Mouse (Mus musculus) midbrain, embryonic 12.5 days (tissue): ENCODE measurements around the gene Itprid2. TPM values are rescaled to one million over a fixed set of nuclear protein-coding genes. Genes with fewer than 3 reads are reported as not detected.
A peak's percentile ranks its signal among the peaks of the same experiment; 100 is the strongest.

Experiments used
- ATAC-seq: fragments of 200-750 bp; cut with Nextera tagmentation; 2 replicates; pipeline ENCODE4 v1.8.0; 2017; ENCODE audit warnings: low read depth, moderate TSS enrichment, moderate library complexity; ENCODE audit not compliant: low FRiP score
- H3K27ac ChIP-seq: fragments of 300-500 bp; sonication (generic); replicated peaks from 2 replicates; pipeline ENCODE4 v1.5.1; 2016; ENCODE audit warnings: mild to moderate bottlenecking
- H3K27me3 ChIP-seq: fragments of 300-500 bp; sonication (generic); 2 replicates; pipeline ENCODE4 v1.6.1; 2016; ENCODE audit warnings: mild to moderate bottlenecking
- H3K36me3 ChIP-seq: fragments of 300-500 bp; sonication (generic); 2 replicates; pipeline ENCODE4 v1.6.1; 2016
- H3K4me1 ChIP-seq: fragments of 300-500 bp; sonication (generic); 2 replicates; pipeline ENCODE4 v1.6.1; 2016
- H3K4me2 ChIP-seq: fragments of 300-500 bp; sonication (generic); replicated peaks from 2 replicates; pipeline ENCODE4 v1.6.1; 2016; ENCODE audit warnings: mild to moderate bottlenecking, moderate library complexity
- H3K4me3 ChIP-seq: fragments of 300-500 bp; sonication (generic); 2 replicates; pipeline ENCODE4 v1.5.1; 2016; ENCODE audit warnings: mild to moderate bottlenecking
- H3K9ac ChIP-seq: fragments of 300-500 bp; sonication (generic); replicated peaks from 2 replicates; pipeline ENCODE4 v1.6.1; 2016; ENCODE audit warnings: mild to moderate bottlenecking, moderate library complexity
- H3K9me3 ChIP-seq: fragments of 300-500 bp; sonication (generic); 2 replicates; pipeline ENCODE4 v1.6.1; 2016; ENCODE audit warnings: mild to moderate bottlenecking
- WGBS: fragments of 180-500 bp; shearing (Covaris S2); methylation state at CpG from one replicate; pipeline ENCODE4 v1.1.7; 2016; 5-methylcytosine and 5-hydroxymethylcytosine counted together
- polyA plus RNA-seq: library from polyadenylated mRNA; unstranded; fragments of >200 nt; fragmentation: Nextera tagmentation; extraction: Ambion mirVana; gene quantifications from 2 replicates; pipeline ENCODE4 v1.2.1, GENCODE M21; 2016

Itprid2 gene
- polyA plus RNA-seq, 1 experiment from 2014 or later: 5.2 TPM

DNA sequence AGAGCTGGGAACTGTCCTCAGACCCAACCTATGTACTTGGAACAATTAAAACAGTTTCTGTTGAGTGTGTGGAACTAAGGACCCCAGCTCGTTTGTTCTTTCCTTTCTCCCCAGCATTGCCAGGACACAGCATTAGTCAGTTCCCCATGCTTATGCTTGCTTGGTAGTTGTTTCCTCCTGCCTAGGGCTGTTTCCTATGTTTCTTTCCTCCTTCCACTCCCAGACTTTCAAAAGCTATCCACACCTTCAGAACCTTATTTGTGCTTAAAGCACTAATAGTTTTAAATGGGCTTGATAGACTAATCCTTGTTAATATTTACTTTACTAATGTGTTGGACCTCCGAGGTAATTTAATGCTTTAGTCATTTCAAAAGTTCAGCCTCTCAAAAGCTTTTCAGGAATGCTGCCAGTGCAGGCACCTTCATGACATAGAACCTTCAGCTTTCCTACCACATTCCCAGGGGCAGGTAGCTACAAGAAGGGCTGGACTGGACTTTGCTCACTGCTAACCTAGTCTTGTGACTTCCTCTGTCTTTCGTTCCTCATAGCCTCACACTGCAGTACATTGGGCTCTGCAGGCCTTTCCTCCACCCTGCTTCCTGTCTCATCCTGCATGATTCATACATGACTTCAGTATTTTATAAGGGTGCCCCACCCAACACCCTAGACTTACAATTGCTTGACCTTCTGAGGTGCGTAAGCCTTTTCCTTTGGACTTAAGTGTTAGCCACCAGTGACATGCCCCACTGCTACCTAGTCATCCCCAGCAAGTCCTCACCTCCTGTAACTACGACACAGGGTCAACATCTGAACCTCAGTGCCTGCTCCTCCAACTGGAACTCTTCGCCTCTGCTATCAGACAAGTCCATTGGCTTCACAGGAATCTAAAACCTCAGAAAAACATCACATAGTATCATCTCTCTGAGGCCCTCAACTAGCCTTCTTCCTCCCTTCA is 16.3 kb upstream of the Itprid2 start:
- Histone ChIP-seq H3K36me3 (no peaks in the 10 kb centered on the region), H3K4me2 (no peak overlapping the region), H3K9me3 (no peaks in the 10 kb centered on the region), H3K9ac (no peak overlapping the region), H3K27me3 (no peaks in the 10 kb centered on the region), H3K4me1 (no peaks in the 10 kb centered on the region), H3K27ac (no peak overlapping the region), H3K4me3 (no peak overlapping the region)
- ATAC-seq: no peak
- 76% methylated on average over 6 of the region's 6 CpGs for WGBS

DNA sequence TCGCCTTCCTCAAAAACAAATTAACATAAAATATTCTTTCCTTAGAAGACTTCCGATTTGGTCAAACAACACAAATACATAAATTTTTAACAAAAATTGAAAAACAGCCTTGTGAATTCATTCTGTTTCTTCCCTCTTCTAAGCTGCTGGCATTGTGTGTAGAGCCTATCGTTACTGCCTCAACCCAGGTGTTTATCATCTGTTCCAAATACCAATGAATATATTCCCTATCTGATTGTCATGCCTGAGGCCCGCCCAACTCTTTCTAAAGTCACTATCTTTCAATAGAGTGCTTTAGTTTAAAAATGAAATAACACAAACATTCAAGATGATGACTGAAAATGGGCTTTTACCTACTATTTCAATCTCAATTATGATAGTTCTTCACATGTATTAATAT is 11.9 kb upstream of the Itprid2 start:
- H3K4me2 ChIP-seq: no peak overlapping the region
- WGBS: 91% methylated on average over 4 of the region's 4 CpGs

DNA sequence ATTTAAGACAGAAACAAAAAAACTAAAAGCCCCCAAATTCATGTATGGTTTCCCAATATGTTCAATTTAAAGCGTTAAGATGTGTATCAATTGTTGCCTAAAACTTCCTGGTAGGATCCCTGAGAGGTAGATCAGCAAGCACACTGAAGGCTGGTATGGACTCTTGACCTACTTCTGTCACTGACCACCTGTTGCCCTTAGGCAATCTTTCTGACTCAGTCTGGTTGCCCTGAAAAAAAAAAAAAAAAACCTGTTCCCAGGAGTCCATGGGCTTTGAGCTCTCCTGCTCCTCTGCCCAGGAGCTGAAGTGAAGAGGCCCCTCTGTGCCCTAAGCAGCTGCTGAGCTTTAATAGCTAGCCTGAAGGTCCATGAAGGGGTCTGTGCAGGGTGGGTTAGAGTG is 7.5 kb upstream of the Itprid2 start:
- no peak overlapping the region for H3K4me3 ChIP-seq
- no peak overlapping the region for H3K9ac ChIP-seq
- H3K4me1 ChIP-seq: no peaks in the 10 kb centered on the region
- no peak overlapping the region for H3K27ac ChIP-seq
- H3K9me3 ChIP-seq: no peaks in the 10 kb centered on the region
- ATAC-seq: no peak
- no peaks in the 10 kb centered on the region for H3K36me3 ChIP-seq
- no peaks in the 10 kb centered on the region for H3K27me3 ChIP-seq
- WGBS: 84% methylated on average over 1 of the region's 1 CpGs
- no peak overlapping the region for H3K4me2 ChIP-seq

More for the DNA sequence above, 11.9 kb upstream of the Itprid2 start:
- Histone ChIP-seq H3K27me3 (no peaks in the 10 kb centered on the region), H3K27ac (no peak overlapping the region), H3K9ac (no peak overlapping the region), H3K36me3 (no peaks in the 10 kb centered on the region), H3K4me3 (no peak overlapping the region), H3K9me3 (no peaks in the 10 kb centered on the region), H3K4me1 (no peaks in the 10 kb centered on the region)
- no peak for ATAC-seq

- Histone ChIP-seq H3K36me3 (no peaks in the 10 kb centered on the region), H3K4me3 (no peak overlapping the region), H3K9me3 (no peaks in the 10 kb centered on the region), H3K4me2 (no peak overlapping the region), H3K9ac (no peak overlapping the region), H3K27me3 (no peaks in the 10 kb centered on the region), H3K27ac (no peak overlapping the region), H3K4me1 (no peaks in the 10 kb centered on the region)
- ATAC-seq: no peak
- 58% methylated on average over 2 of the region's 2 CpGs for WGBS
Measured at GRCm38 (mm10) chr2:79630231-79630630, 4.9 kb upstream of the Itprid2 start.

DNA sequence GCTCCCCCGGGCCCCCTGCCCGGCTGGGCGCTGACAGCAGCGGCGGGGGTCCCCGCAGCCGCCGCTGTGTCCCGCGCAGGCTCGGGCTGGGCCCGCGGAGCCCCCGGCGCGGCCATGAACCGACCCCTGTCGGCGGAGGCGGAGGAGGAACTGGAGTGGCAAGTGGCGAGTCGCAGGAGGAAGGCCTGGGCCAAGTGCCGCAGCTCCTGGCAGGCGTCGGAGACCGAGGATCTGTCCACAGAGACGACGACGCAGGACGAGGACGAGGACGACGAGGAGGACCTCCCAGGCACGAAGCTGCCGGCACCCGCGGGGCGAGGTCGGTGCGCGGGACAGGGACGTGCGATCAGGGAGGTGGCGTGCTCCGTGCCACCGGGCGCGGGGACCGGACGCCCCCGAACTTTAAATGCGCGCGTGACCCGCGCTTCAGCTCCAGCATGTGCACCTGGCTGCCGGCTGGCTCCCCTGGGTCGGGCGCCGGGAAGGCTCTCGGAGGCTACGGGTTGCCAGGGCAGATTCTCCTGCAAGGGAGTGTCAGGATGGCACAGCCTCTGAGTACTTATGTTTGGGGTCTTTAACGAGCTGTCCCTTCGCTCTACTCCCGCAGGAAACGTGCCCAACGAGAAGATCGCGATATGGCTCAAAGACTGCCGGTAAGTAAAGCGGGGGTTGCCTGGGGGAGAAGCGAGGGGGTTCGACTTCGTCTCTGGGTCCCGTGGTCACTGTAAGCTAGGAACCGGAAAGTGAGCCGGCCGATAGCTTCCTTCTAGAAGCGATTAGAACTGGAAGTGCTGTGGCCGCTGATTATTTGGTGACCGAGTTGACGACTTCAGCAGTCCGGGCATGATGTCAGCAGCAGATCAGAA is 507 bp downstream of the Itprid2 start:
- under 1% methylated on average over 81 of the region's 83 CpGs for WGBS
- H3K4me1 ChIP-seq: 0 out of 2 replicates have a peak, but pooled peaks cover 4% of the 10 kb centered on the region

DNA sequence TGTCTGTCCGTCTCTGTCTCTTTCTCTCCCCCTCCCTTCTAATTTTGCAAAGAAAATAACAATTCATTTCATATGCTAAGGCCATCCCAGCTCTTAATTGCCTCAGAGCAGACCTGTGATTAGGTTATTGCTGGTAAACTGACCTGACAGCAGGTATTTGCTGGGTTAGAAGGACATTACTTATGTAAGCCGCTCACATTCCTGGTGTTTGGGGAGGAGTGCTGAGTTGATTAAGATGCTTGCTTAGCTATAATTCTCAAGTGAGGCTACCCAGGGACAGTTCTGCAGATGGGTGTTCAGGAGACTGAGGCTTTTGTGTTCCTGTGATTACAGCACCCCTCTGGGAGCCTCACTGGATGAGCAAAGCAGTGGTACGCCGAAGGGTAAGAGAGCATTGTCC is 3.8 kb downstream of the Itprid2 start:
- H3K4me1 ChIP-seq: 0 out of 2 replicates have a peak, but pooled peaks cover 4% of the 10 kb centered on the region
- ATAC-seq: no peak
- no peaks in the 10 kb centered on the region for H3K9me3 ChIP-seq
- H3K36me3 ChIP-seq: no peaks in the 10 kb centered on the region
- peaks cover 3% of the 10 kb centered on the region; the same call in 1 of the 2 replicates for H3K27me3 ChIP-seq
- 58% methylated on average over 4 of the region's 4 CpGs for WGBS
- H3K4me2 ChIP-seq: no peak overlapping the region
- H3K9ac ChIP-seq: no peak overlapping the region
- H3K27ac ChIP-seq: no peak overlapping the region
- H3K4me3 ChIP-seq: no peak overlapping the region

More for the DNA sequence above, 507 bp downstream of the Itprid2 start:
- Histone ChIP-seq H3K36me3 (no peaks in the 10 kb centered on the region), H3K4me3 (peak overlapping the region; percentile 77), H3K9ac (peak overlapping the region; percentile 84), H3K4me2 (peak overlapping the region; percentile 87), H3K27me3 (peaks cover 3% of the 10 kb centered on the region; the same call in 1 of the 2 replicates), H3K9me3 (no peaks in the 10 kb centered on the region), H3K27ac (peak overlapping the region; percentile 60)
- peak; percentile 91 for ATAC-seq

DNA sequence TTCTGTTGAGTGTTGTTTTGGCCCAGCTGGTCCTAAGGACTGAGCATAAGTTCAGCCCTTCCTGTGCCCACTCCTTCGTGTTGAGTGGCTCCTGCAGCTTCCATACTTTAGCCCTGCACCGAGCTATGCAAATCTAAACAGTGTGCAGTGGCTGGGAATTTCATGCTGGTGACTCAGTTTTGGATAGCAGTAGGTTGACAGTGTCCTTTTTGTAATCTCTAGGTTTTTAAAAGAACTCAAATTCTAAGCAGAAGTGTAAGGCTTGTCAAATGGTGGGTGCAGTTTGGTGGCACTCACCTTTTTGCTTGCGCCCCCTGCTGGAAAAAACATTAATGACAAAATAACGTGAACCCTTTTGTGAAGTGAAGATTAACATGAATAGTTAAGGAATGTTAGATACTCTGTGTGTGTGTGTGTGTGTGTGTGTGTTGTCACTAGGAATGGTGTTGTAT is 11.1 kb downstream of the Itprid2 start:
- Histone ChIP-seq H3K36me3 (peaks cover 7% of the 10 kb centered on the region; the same call in 1 of the 2 replicates), H3K4me2 (no peak overlapping the region), H3K4me1 (no peaks in the 10 kb centered on the region), H3K27me3 (no peaks in the 10 kb centered on the region), H3K9ac (no peak overlapping the region), H3K9me3 (no peaks in the 10 kb centered on the region), H3K4me3 (no peak overlapping the region), H3K27ac (no peak overlapping the region)
- peak; percentile 41; the same call in 1 of the 2 replicates for ATAC-seq
- WGBS: 50% methylated on average over 4 of the region's 4 CpGs

DNA sequence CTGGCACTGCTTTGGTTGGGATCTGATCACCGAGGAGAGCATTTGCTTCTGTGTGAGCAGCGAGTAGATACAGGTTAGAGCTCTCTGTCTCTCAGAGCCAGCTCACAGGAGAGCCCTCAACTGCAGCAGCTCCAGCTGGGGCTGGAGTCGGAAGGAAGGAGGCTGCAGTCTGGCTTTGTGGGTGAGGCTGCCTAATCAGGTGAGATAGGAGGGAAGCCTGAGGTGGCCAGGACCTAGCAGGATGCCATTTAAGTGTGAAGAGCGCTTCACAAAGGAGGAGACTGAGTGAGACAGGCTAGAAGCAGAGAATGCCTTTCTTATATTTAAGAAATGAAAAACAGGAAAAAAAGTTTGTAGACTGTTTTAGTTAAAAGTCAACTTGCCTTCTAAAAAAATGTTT is 11.9 kb downstream of the Itprid2 start:
- Histone ChIP-seq H3K27ac (no peak overlapping the region), H3K27me3 (no peaks in the 10 kb centered on the region), H3K36me3 (peaks cover 7% of the 10 kb centered on the region; the same call in 1 of the 2 replicates), H3K9ac (no peak overlapping the region), H3K4me2 (no peak overlapping the region), H3K4me1 (no peaks in the 10 kb centered on the region), H3K4me3 (no peak overlapping the region), H3K9me3 (no peaks in the 10 kb centered on the region)
- 53% methylated on average over 4 of the region's 4 CpGs for WGBS
- ATAC-seq: no peak

- 50% methylated on average over 2 of the region's 2 CpGs for WGBS
- H3K4me1 ChIP-seq: no peaks in the 10 kb centered on the region
- H3K27ac ChIP-seq: no peak overlapping the region
- no peak overlapping the region for H3K4me2 ChIP-seq
- H3K4me3 ChIP-seq: no peak overlapping the region
- H3K27me3 ChIP-seq: no peaks in the 10 kb centered on the region
- H3K36me3 ChIP-seq: peaks cover 7% of the 10 kb centered on the region; the same call in 1 of the 2 replicates
- ATAC-seq: no peak
- no peak overlapping the region for H3K9ac ChIP-seq
- H3K9me3 ChIP-seq: no peaks in the 10 kb centered on the region
Measured at GRCm38 (mm10) chr2:79647728-79648127, 12.6 kb downstream of the Itprid2 start.

DNA sequence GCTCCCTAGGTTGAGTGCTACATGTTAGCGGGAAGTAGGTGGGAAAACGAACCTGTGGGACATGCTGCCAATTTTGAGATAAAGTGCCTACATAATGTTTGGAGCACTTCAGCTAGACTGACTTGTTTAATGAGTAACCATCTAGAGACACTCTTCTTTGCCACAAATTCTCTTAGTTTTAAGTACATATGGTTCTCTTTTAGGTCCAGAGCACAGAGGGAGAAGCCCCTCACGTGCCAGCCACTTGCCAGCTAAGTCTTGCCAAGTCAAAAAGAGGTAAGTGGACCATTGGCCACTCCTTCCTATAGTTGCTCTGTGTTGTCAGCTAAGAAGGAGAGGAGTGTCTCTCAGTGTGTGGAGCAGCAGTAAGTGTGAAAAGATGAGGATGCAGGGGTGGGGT is 16.0 kb downstream of the Itprid2 start:
- no peak for ATAC-seq
- Histone ChIP-seq H3K4me1 (no peaks in the 10 kb centered on the region), H3K4me3 (no peak overlapping the region), H3K9ac (no peak overlapping the region), H3K27ac (no peak overlapping the region), H3K36me3 (no peaks in the 10 kb centered on the region), H3K9me3 (no peaks in the 10 kb centered on the region), H3K27me3 (no peaks in the 10 kb centered on the region), H3K4me2 (no peak overlapping the region)
- WGBS: 91% methylated on average over 3 of the region's 3 CpGs

DNA sequence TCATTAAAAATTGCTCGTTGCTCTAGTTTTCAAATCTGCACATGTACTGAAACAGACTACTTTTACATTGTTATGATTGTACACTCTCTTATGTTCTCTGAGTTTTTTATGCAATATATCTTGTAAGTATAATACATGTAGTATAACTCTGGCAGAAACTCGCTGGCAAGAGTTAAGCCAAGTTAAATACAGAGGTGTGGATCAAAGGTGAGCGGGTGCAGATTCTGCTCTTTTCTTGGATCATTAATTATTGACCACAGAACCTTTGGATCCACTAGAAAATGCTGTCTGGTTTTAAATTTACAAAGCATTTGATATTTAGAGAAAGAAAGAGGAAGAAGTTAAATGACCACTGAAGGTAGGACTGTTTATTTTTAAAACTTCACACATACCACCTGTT is 16.5 kb downstream of the Itprid2 start:
- H3K4me3 ChIP-seq: no peak overlapping the region
- no peak overlapping the region for H3K27ac ChIP-seq
- no peaks in the 10 kb centered on the region for H3K36me3 ChIP-seq
- H3K9ac ChIP-seq: no peak overlapping the region
- no peaks in the 10 kb centered on the region for H3K4me1 ChIP-seq
- no peak overlapping the region for H3K4me2 ChIP-seq
- H3K9me3 ChIP-seq: no peaks in the 10 kb centered on the region
- WGBS: 91% methylated on average over 3 of the region's 3 CpGs
- no peaks in the 10 kb centered on the region for H3K27me3 ChIP-seq
- no peak for ATAC-seq

DNA sequence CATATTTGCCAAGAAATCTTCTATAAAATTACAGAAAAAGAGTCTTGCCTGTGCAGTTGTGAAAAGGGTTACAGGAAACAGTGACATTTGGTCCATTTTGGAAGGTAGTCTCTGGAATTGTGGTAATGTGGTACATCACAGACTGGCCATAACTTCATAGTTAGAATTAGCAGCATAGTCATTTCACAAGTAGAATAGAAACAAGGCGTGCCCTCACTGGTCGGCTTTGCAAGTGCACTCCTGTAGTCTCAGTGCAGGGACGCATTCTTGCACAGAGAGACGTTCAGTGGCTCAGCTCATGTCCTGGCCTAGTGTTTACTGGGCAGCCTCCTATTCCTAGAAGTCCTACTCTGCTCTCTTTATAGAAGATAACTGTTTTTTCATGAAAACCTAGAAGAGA is 17.4 kb downstream of the Itprid2 start:
- Histone ChIP-seq H3K4me2 (no peak overlapping the region), H3K4me3 (no peak overlapping the region), H3K4me1 (no peaks in the 10 kb centered on the region), H3K27ac (no peak overlapping the region), H3K27me3 (no peaks in the 10 kb centered on the region), H3K9ac (no peak overlapping the region), H3K36me3 (peaks cover 6% of the 10 kb centered on the region; the same call in 1 of the 2 replicates), H3K9me3 (no peaks in the 10 kb centered on the region)
- WGBS: 88% methylated on average over 4 of the region's 4 CpGs
- ATAC-seq: no peak
